Mouse (Mus musculus): ENCODE results near the gene Apobec3. TPM values are rescaled to one million over a fixed set of nuclear protein-coding genes. Genes with fewer than 3 reads are reported as not detected.

Gene Apobec3
- total RNA-seq (2023), result 281 to 328 TPM (median 317 TPM) in 4 replicates

DNA sequence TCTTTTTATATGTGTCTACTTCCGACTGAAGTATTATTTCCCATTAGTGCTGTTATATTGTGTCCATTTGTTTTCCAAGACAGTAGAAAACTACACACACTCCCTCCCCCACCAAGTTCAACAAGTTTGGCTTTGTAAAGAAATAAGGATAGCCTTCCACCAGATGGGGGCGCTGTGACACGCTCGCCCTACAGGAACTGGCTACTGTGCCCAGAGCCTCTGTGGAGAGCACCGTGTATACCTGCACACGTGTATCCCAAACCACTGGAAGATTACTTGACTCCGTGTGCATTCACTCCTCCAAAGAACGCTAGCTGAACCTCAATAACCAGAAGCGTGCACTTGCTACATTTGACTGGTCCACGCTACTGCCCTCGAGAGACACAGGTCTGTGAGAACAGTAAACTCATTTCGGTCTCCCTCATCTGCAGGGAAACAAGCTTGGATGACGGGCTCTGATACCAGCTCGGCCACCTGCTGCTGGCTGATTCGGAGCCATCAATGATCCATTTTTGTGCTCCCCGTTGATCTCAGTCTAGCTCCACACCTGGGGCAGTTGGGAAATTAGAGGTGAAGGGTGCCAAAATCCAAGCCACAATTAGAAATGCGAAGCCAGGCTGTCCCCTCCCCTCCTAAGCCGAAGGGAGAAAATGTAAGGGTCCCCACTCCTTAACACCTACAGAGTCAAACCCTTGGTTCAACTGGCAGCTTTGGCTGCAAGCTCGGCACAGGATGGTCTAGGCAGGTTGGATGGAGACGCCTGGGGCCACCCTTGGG lies at the start of gene Apobec3:
Apobec3 (plus strand) TSS at position 224 of the 777 bp plus-strand sequence.

Other genes starting within 250 kb of the Apobec3 start
- gene Fam227a, start 232.7 kb upstream of the Apobec3 start, total RNA-seq (2023), result 2.7 to 4.3 TPM (median 3.5 TPM) in 4 replicates
- gene Cby1, start 232.5 kb upstream of the Apobec3 start, total RNA-seq (2023), result 3.6 to 8.9 TPM (median 7.2 TPM) in 4 replicates
- gene Tomm22, start 220.8 kb upstream of the Apobec3 start, total RNA-seq (2023), result 83.6 to 101 TPM (median 99.6 TPM) in 4 replicates
- 26.2 to 28.8 TPM (median 26.8 TPM) in 4 replicates for gene Josd1, start 203.7 kb upstream of the Apobec3 start, total RNA-seq (2023)
- 67.7 to 76.0 TPM (median 68.7 TPM) in 4 replicates for gene Gtpbp1, start 200.8 kb upstream of the Apobec3 start, total RNA-seq (2023)
- gene Sun2, start 149.1 kb upstream of the Apobec3 start, total RNA-seq (2023), result 456 to 501 TPM (median 488 TPM) in 4 replicates
- 7.5 to 9.0 TPM (median 8.6 TPM) in 4 replicates for gene Dnal4, start 113.8 kb upstream of the Apobec3 start, total RNA-seq (2023)
- gene Nptxr, start 86.9 kb upstream of the Apobec3 start, total RNA-seq (2023), result 0.21 to 0.44 TPM (median 0.24 TPM) in 4 replicates
- not detected in 4 replicates for gene Npcd, start 57.4 kb upstream of the Apobec3 start, total RNA-seq (2023)
- gene Cbx6, start 57.0 kb upstream of the Apobec3 start, total RNA-seq (2023), result 10.9 to 19.0 TPM (median 15.8 TPM) in 4 replicates
- gene Cbx7, start 79.5 kb downstream of the Apobec3 start, total RNA-seq (2023), result 111 to 141 TPM (median 116 TPM) in 4 replicates
- 0.32 to 0.72 TPM (median 0.45 TPM) in 4 replicates for gene Pdgfb, start 123.3 kb downstream of the Apobec3 start, total RNA-seq (2023)
- not detected in 4 replicates for gene Syngr1, start 199.7 kb downstream of the Apobec3 start, total RNA-seq (2023)
- 1,049 to 1,131 TPM (median 1,090 TPM) in 4 replicates for gene Rpl3, start 200.2 kb downstream of the Apobec3 start, total RNA-seq (2023)
- 15.9 to 24.3 TPM (median 18.2 TPM) in 4 replicates for gene Tab1, start 241.5 kb downstream of the Apobec3 start, total RNA-seq (2023)

All from B cell, adult 62 days (primary cell).